Mouse (Mus musculus) intestine, embryonic 16.5 days (tissue): ENCODE data around the gene Arv1. TPM values are rescaled to one million over a fixed set of nuclear protein-coding genes. Genes with fewer than 3 reads are reported as not detected.

Source experiments
- ATAC-seq: fragments of 200-750 bp; cut with Nextera tagmentation; 2 replicates; pipeline ENCODE4 v1.8.0; 2017; ENCODE audit warnings: moderate TSS enrichment, moderate library complexity
- H3K27ac ChIP-seq: fragments of 300-500 bp; sonication (generic); 2 replicates; pipeline ENCODE4 v1.5.1; 2014; ENCODE audit warnings: mild to moderate bottlenecking, low read length
- H3K27me3 ChIP-seq: fragments of 300-500 bp; sonication (generic); replicated peaks from 2 replicates; pipeline ENCODE4 v1.6.1; 2014; ENCODE audit warnings: low read length, control low read depth, mixed read lengths; ENCODE audit not compliant: control insufficient read depth, insufficient read depth
- H3K36me3 ChIP-seq: fragments of 300-500 bp; sonication (generic); 2 replicates; pipeline ENCODE4 v1.6.1; 2014; ENCODE audit warnings: low read length, control low read depth; ENCODE audit not compliant: control insufficient read depth, insufficient read depth
- H3K4me1 ChIP-seq: fragments of 300-500 bp; sonication (generic); 2 replicates; pipeline ENCODE4 v1.6.1; 2014; ENCODE audit warnings: low read length, control low read depth, mixed read lengths; ENCODE audit not compliant: control insufficient read depth, insufficient read depth
- H3K4me2 ChIP-seq: fragments of 300-500 bp; sonication (generic); 2 replicates; pipeline ENCODE4 v1.6.1; 2014; ENCODE audit warnings: low read depth, low read length, control low read depth
- H3K4me3 ChIP-seq: fragments of 300-500 bp; sonication (generic); 2 replicates; pipeline ENCODE4 v1.5.1; 2014; ENCODE audit warnings: mild to moderate bottlenecking, low read length
- H3K9ac ChIP-seq: fragments of 300-500 bp; sonication (generic); 2 replicates; pipeline ENCODE4 v1.6.1; 2014; ENCODE audit warnings: low read depth, low read length
- H3K9me3 ChIP-seq: fragments of 300-500 bp; sonication (generic); 2 replicates; pipeline ENCODE4 v1.6.1; 2016; ENCODE audit warnings: low read length, control low read depth; ENCODE audit not compliant: control insufficient read depth
- WGBS: fragments of 180-500 bp; shearing (Covaris S2); extraction: QIAGEN DNeasy Blood & Tissue Kit; methylation state at CpG from one replicate; pipeline ENCODE4 v1.1.7; 2014; 5-methylcytosine and 5-hydroxymethylcytosine counted together
- polyA plus RNA-seq: library from polyadenylated mRNA; unstranded; fragments of >200 nt; fragmentation: Nextera tagmentation; extraction: Ambion mirVana; gene quantifications from 2 replicates; pipeline ENCODE4 v1.2.1, GENCODE M21; 2015

Arv1 gene
- polyA plus RNA-seq, 1 experiment from 2014 or later, result 17.1 TPM

GRCm38 (mm10) chr8:124688899-124689298 is 33.0 kb upstream of the Arv1 start:
- Histone ChIP-seq H3K36me3 (peaks cover 13% of the 10 kb centered on the region; the same call in 1 of the 2 replicates), H3K27ac (no peak overlapping the region), H3K9ac (no peak overlapping the region), H3K4me3 (no peak overlapping the region), H3K9me3 (no peaks in the 10 kb centered on the region), H3K4me2 (no peak overlapping the region), H3K27me3 (no peaks in the 10 kb centered on the region), H3K4me1 (no peaks in the 10 kb centered on the region)
- ATAC-seq, result no peak
- 85% methylated on average over 13 of the region's 13 CpGs for WGBS

- H3K27ac ChIP-seq, result no peak overlapping the region
- no peak overlapping the region for H3K9ac ChIP-seq
- no peaks in the 10 kb centered on the region for H3K27me3 ChIP-seq
- H3K4me1 ChIP-seq, result peaks cover 11% of the 10 kb centered on the region
- peaks cover 12% of the 10 kb centered on the region for H3K36me3 ChIP-seq
- 94% methylated on average over 4 of the region's 4 CpGs for WGBS
- no peak overlapping the region for H3K4me2 ChIP-seq
- no peaks in the 10 kb centered on the region for H3K9me3 ChIP-seq
- no peak overlapping the region for H3K4me3 ChIP-seq
- ATAC-seq, result no peak
Measured at GRCm38 (mm10) chr8:124691706-124692105, 30.2 kb upstream of the Arv1 start.

- Histone ChIP-seq H3K4me1 (peaks cover 11% of the 10 kb centered on the region), H3K9ac (no peak overlapping the region), H3K36me3 (peaks cover 3% of the 10 kb centered on the region; the same call in 1 of the 2 replicates), H3K4me3 (no peak overlapping the region), H3K27me3 (no peaks in the 10 kb centered on the region), H3K4me2 (no peak overlapping the region), H3K27ac (peak overlapping the region; percentile 45), H3K9me3 (no peaks in the 10 kb centered on the region)
- WGBS, result 77% methylated on average over 22 of the region's 22 CpGs
- ATAC-seq, result peak; percentile 93
Measured at GRCm38 (mm10) chr8:124695424-124696100, 26.4 kb upstream of the Arv1 start.

DNA sequence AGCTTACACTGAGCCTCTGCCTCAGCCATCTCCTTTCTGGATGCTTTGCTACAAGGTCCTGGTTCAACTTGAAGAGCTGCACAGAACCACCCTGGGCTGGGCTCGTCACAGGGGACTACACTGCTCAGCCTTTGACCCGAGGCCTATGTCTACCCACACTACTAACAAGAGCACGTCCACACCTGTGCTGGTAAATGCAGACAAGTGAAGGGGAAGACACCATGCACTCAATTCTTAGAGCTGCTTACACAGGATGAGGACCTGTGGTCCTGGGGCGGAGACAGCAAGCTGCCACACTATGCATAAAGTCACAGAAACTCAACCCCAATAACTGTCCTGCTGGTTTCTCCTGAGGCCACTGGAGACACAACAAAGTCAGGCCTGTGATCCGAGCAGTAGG is 21.7 kb upstream of the Arv1 start:
- no peak overlapping the region for H3K4me2 ChIP-seq
- H3K4me3 ChIP-seq, result no peak overlapping the region
- peaks cover 5% of the 10 kb centered on the region; the same call in 1 of the 2 replicates for H3K4me1 ChIP-seq
- no peak overlapping the region for H3K27ac ChIP-seq
- H3K36me3 ChIP-seq, result no peaks in the 10 kb centered on the region
- H3K27me3 ChIP-seq, result no peaks in the 10 kb centered on the region
- no peaks in the 10 kb centered on the region for H3K9me3 ChIP-seq
- H3K9ac ChIP-seq, result no peak overlapping the region
- WGBS, result 91% methylated on average over 5 of the region's 5 CpGs
- no peak for ATAC-seq

DNA sequence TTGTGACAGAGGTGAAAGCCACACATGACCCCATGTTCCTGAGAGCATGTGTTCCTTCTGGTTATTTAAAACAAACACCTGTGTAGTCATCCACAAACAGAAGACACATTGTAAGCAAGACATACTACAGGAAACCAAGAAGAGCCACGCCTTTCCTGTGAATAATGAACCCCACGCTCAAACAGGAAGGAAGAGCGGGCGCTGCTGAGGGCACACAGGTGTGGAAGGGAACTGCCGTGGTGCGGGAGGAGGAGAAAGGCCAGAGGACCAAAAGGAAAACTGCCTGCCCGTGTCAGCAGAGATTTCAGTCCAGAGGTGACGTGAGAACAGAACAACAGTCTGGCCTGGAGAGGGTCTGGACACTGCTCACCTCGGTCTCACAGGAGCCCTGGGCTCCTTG is 20.9 kb upstream of the Arv1 start:
- Histone ChIP-seq H3K4me3 (no peak overlapping the region), H3K27me3 (no peaks in the 10 kb centered on the region), H3K4me2 (no peak overlapping the region), H3K4me1 (peaks cover 3% of the 10 kb centered on the region; the same call in 1 of the 2 replicates), H3K9ac (no peak overlapping the region), H3K36me3 (no peaks in the 10 kb centered on the region), H3K9me3 (no peaks in the 10 kb centered on the region), H3K27ac (no peak overlapping the region)
- ATAC-seq, result no peak
- WGBS, result 80% methylated on average over 9 of the region's 9 CpGs

GRCm38 (mm10) chr8:124702183-124702582 is 19.8 kb upstream of the Arv1 start:
- Histone ChIP-seq H3K4me2 (no peak overlapping the region), H3K36me3 (no peaks in the 10 kb centered on the region), H3K9me3 (no peaks in the 10 kb centered on the region), H3K4me1 (0 out of 2 replicates have a peak, but pooled peaks cover 4% of the 10 kb centered on the region), H3K27me3 (no peaks in the 10 kb centered on the region), H3K27ac (no peak overlapping the region), H3K9ac (no peak overlapping the region), H3K4me3 (no peak overlapping the region)
- ATAC-seq, result no peak
- WGBS, result 91% methylated on average over 3 of the region's 3 CpGs

- Histone ChIP-seq H3K27ac (no peak overlapping the region), H3K36me3 (no peaks in the 10 kb centered on the region), H3K4me3 (no peak overlapping the region), H3K9ac (no peak overlapping the region), H3K4me1 (0 out of 2 replicates have a peak, but pooled peaks cover 4% of the 10 kb centered on the region), H3K9me3 (no peaks in the 10 kb centered on the region), H3K27me3 (no peaks in the 10 kb centered on the region), H3K4me2 (no peak overlapping the region)
- no peak for ATAC-seq
- WGBS, result 61% methylated on average over 4 of the region's 4 CpGs
Measured at GRCm38 (mm10) chr8:124703526-124703925, 18.4 kb upstream of the Arv1 start.

GRCm38 (mm10) chr8:124704376-124704775 is 17.6 kb upstream of the Arv1 start:
- ATAC-seq, result no peak

GRCm38 (mm10) chr8:124705823-124706222 is 16.1 kb upstream of the Arv1 start:
- peak; percentile 79 for ATAC-seq
- 89% methylated on average over 8 of the region's 8 CpGs for WGBS
- Histone ChIP-seq H3K4me2 (no peak overlapping the region), H3K36me3 (0 out of 2 replicates have a peak, but pooled peaks cover 3% of the 10 kb centered on the region), H3K9ac (no peak overlapping the region), H3K27ac (no peak overlapping the region), H3K4me1 (0 out of 2 replicates have a peak, but pooled peaks cover 4% of the 10 kb centered on the region), H3K9me3 (no peaks in the 10 kb centered on the region), H3K27me3 (no peaks in the 10 kb centered on the region), H3K4me3 (no peak overlapping the region)

More at GRCm38 (mm10) chr8:124704376-124704775, 17.6 kb upstream of the Arv1 start:
- H3K4me3 ChIP-seq, result no peak overlapping the region
- no peak overlapping the region for H3K4me2 ChIP-seq
- no peaks in the 10 kb centered on the region for H3K36me3 ChIP-seq
- H3K4me1 ChIP-seq, result 0 out of 2 replicates have a peak, but pooled peaks cover 4% of the 10 kb centered on the region
- 86% methylated on average over 4 of the region's 4 CpGs for WGBS
- H3K9ac ChIP-seq, result no peak overlapping the region
- H3K9me3 ChIP-seq, result no peaks in the 10 kb centered on the region
- H3K27ac ChIP-seq, result no peak overlapping the region
- H3K27me3 ChIP-seq, result no peaks in the 10 kb centered on the region
